Mouse (Mus musculus): ENCODE results near the gene Msh2.

DNA sequence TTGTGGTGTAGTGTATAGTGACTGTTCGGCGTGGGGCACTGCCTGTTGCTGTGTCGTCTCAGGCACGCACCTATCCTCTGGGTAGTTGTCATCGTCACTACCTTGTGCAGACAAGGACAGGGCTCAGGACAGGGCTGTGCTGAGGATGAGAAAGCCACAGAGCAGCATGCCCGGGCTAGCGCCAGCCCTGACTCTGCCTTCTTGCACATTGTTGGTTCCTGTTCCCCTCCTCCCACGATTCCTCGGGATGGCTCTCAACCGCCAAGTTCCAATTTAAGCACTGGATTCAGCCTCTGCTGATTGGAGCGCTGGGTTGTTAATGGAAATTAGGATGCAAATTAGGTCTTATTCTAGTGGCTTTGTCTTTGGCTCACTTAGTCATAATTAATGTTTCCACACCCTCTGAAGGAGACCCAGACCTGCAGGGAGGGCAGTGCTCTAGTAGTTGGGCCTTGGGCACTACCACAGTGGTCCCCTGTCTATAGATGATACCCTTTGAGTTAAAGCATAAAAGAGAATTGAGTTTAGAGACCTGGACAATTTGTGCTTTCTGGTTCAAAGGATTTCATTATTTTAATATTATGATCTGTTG lies 23.8 kb downstream of the Msh2 start:
- TF ChIP-seq GATA1 (IDR thresholded peaks at IDR 0.05; ENCODE audit: low read length): no peak
- no peak for TF ChIP-seq TAL1 (IDR thresholded peaks at IDR 0.05; ENCODE audit: low read length)
